Mouse (Mus musculus): ENCODE measurements around the gene Slc35e3.

Slc35e3 gene

DNA sequence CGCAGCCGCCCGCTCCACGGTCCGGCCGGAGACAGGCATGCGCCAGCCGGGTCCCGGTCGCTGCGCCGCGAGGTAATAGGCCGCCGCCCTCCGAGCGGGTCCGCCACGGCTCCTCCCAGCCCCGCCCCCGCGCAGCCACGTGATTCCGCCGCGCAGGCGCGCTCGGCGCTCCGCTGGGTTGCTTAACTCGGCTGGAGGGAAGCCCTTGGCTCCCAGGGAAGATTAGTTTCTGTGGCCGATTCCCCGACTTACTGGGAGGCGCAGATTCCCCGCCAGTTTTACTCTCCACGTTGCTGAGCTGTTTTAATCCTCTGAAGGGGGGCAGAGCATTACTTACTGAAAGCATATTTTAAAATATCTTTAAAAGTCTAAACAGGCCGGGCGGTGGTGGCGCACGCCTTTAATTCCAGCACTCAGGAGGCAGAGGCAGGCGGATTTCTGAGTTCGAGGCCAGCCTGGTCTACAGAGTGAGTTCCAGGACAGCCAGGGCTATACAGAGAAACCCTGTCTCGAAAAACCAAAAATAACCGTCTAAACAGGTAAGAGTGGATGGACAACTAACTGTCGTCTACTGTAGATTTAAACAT lies at the start of gene Slc35e3:
Gene Slc35e3, minus strand, starts transcription at position 69 of the 587 bp plus-strand sequence.
- peak; percentile 95 for DNase-seq (ENCODE audit: low spot score)

DNA sequence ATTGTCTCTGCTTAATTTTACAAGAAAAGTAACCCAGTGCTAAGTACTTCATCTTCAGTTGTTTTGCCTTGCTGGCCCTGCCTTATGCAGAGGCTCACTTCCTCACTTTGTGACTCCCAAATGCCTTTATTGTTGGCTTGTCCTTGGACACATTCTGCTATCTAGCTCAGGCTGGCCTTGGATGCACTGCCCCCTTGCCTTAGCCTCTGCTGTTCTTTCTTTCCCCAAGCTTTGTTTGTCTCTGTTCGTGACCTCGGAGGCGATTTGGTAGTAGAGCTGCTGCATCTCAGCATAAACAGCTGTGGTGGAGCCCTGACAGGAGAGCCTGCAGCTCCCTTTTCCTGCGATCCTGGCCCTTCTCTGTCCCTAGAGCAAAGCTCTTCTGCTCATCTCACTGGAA lies 49.0 kb upstream of the Slc35e3 start:
- no peak for DNase-seq (ENCODE audit: low spot score)

DNA sequence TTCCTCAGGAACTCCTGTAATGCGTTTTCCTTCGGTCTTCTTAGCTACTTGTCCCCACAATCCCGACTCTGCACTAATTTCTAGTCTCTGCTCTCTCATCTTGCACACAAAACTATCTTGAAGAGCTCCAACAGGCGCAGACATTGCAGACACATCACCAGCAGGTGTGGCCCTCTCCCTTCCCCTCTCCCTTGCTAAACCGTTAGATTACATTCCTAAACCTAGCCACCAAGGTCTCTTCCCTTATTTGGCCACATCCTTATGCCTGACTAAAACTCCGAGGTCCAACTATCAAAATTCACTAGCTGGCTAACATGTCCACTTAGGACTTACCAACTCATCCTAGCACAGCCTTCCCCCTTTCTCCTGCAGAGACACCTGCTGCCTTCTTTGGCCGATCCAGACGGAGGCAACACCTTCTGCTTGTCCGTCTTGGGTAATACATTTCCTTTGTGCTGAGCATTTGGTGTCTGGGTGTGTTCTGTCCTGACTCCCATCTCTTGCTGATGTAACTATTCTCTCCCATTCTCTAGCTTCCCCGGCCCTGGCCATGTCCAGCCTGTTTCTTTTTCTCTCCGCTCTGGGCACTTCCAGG lies 47.4 kb upstream of the Slc35e3 start:
- DNase-seq (ENCODE audit: low spot score): no peak

DNA sequence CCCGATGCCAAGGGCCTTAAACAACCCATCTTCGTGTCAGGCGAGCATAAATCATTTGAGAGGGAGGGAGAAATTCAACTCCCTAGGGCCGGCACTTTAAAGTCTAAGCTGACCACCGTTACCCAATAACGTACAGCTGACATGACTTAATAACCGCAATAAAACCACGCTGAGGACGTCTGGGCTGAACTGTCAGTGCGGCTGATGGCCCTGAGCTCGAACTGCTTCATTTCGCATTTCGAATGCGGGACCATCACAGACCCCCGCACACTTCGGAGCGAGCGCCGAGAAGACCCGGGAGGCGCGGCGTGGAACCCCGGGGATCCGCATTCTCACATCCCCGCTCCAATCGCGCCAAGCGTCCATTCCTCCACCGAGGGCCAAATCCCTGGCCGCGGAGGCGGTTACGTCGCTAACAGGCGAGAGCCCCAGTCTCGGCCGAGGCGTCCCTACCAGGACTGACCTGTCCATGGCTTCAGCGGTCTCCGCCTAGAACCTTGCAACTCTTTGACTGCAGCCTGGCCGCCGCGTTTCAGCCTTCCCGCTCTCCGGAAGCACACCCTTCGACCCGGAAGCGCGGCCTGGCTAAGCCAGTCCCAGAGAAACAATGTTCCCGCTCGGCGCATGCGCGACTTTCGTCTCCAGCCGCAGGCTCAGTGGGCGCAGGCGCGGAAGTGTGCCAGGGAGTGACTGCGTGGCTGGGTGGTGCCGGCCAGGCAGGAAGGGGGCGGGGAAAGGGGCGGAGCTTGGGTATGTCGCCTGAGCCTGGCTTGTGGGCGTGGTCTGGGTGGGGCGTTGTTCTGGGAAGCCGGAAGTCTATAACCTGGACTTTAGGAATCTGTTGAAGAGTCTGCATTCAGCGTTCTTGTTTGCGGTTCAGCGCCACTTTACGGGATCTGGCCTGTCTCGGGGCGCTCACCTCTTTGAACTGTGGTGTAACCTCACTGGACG lies 46.3 kb upstream of the Slc35e3 start, which contains the start of gene Nup107:
Gene Nup107, minus strand, starts transcription at position 565 of the 951 bp plus-strand sequence.
- peak; percentile 100 for DNase-seq (ENCODE audit: low spot score)

DNA sequence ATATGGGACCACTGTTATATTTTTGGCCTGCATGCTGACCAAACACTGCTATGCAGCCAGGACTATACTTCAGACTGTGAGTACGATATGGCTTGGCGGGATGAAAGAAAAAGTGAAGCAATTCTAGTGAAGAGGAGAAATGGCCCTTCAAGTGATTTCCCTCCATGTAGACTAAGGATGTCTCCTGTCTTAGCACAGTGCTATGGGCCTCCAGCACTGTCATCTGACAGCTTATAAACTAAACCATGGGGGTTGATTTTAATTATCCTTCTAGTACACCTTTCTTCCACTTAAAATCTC lies 45.0 kb upstream of the Slc35e3 start:
- no peak for DNase-seq (ENCODE audit: low spot score)

DNA sequence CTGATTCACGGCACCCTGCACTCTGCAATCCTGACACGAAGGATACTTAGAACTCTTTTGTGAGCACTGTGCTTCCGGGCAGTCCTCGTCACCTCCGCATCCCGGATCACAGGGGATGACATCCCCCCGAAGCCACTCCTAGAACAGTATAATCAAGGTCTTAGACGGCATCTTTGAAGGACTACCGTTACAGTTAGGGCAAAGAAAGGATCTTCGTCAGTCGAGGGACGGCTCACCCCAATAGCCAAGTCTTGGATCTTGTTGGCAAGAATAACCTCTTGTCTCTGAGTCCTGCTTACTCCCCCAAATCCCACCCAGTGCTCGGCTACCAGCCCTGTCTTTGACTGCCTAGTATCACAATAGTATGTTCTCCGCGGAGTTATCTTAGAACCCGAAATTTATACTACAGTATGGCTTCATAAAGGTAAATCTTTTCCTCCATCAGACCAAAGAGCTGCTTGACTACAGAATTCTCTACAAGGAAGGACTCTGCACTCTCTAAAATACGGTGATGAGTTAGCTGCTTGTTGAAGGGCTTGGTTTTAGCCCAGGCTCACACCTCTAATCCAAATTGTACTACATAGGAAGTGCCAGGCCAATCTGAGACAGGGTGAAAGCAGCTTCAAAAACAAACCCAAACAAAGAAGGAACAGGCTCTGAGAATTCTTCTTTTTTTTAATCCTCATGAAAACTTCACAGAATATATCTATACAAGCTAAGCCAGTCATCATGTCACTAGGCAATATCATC lies 44.4 kb upstream of the Slc35e3 start:
- no peak for DNase-seq (ENCODE audit: low spot score)

DNA sequence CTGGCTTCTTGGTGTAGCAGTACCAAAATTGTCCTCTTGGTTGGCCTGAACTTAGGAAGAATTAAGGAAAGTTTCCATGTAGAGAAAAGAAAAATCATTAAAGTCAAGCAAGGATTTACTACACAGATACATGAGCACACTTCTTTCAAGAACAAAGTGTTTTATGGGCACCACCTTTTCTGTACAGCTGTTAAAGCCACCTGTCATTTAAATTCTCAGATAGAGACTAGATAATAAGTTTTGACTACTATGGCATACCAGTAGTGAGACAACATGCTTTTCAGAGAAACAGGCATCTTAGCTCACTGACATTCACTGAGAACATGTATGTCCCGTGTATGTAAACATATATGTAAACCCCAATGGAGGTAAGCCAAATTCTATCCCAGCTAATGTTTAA lies 43.8 kb upstream of the Slc35e3 start:
- no peak for DNase-seq (ENCODE audit: low spot score)

DNA sequence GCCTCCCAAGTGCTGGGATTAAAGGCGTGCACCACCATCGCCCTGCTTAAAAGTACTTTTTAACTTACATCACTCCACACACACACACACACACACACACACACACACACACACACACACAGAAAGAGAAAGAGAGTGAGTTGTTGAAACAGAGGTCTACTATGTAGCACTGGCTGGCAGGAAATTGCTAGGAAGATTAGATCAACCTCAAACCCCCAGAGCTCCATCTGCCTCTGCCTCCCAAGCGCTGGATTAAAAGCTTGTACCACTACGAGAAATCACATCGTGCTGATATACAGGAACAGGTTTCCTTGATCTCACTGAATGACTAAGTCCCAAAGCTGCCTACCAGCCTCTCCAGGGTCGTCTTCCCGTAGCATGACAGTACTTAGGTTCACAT lies 38.5 kb upstream of the Slc35e3 start:
- no peak for DNase-seq (ENCODE audit: low spot score)

DNA sequence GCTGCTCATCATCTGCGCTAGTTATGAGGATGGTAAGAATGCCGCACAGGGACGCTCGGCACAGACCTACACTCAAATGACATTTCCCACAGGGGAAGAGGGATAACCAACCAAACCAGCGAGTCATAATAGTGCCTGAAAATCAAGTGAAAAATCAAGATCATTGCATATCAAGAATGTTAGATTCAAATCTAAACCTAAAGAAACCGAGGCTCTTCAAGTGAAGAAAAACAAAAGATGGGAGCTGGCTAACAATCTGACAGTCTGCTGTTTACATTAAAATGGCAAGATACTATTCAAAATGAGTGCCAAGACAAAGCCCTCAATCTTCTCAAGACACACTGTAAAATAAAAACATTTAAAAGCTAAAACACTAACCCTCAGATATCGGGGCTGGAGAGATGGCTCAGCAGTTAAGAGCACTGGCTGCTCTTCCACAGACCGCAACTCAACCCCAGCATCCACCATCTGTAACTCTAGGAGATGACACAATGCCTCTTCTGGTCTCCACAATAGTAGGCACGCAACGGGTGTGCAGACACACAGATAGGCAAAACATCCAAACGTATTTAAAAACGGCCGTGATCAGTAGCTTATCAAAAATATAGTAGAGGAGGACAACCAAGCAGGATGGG lies 37.7 kb upstream of the Slc35e3 start:
- no peak for DNase-seq (ENCODE audit: low spot score)

DNA sequence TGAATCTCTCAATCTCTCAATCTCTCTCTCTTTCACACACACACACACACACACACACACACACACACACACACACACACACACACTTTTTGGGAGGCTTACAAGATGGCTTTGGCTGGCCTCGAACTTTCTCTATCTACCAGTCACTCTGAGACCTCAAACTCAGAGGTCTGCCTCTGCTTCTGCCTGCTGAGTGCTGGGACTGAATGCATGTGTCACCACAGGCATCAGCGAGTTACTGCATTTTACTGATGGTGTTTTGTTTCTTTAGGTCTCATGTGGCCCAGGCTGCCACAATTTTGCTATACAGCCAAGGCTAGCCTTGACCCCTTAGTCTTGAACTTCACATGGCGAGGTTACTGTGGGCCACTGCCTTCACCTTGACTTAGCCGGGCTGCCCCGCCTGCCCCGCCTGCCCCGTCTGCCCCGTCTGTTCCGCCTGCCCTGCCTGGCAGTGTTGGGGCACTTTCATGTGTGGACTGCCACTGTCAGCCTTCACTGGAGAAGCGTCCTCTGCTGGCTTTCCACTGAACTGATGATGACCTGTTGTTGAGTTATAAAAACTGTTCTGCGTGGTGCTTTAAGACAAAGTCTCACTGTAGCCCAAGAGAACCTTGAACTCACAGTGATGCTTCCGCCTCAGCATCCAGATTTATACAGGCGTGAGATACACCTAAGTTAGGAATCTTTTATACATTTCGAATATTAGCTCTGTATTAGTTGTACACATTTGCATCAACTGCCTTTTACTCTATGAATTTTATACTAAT lies 36.5 kb upstream of the Slc35e3 start:
- DNase-seq (ENCODE audit: low spot score): no peak

DNA sequence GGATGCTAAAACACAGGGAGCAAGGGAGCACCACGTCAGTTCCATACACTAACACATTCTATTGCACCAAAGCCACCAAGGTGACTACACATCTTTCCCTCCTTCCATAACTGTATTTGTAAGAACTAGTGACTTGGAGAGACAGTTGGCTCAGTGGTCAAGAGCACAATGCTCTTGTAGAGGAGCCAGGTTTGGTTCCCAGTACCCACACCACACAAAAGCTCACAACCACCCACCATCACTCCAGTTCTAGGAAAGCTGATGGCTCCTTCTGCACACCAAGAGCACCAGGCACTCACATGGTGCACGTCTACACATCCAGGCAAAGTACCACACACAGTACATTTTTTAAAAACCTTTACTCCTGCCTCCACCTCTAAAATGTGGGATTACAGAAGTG lies 35.9 kb upstream of the Slc35e3 start:
- no peak for DNase-seq (ENCODE audit: low spot score)

DNA sequence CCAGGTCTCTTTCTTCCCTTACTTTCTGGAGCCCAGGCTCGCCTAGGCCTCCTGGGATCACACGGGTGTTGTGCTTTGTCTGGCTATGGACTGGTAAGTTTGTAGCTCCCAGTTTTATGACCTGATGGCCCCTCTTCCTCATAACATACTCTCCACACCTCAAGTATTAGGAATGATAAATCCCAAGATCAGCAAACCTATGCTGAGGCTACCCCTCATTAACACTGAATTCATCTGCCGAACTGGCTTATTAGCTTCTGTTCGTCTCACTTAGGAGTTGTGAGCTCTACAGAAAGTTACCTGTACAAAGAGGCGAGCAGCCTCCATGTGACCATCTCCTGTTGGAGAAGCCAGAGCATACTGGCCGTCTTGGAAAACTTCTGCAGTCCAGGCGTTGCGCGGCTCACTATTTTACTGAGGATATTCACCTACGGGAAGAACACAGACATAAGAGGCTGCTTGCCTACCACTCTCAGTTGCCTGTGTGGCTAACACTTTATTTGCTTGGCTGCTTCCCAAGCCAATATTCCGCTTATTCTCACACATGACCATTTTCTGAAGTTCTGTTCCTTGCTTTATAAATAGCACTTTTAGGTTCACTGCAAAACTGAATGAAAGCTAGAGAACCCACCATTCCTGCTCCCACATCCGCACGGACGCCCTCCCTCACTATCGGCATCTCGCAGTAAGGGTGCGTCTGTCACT lies 35.0 kb upstream of the Slc35e3 start:
- no peak for DNase-seq (ENCODE audit: low spot score)

DNA sequence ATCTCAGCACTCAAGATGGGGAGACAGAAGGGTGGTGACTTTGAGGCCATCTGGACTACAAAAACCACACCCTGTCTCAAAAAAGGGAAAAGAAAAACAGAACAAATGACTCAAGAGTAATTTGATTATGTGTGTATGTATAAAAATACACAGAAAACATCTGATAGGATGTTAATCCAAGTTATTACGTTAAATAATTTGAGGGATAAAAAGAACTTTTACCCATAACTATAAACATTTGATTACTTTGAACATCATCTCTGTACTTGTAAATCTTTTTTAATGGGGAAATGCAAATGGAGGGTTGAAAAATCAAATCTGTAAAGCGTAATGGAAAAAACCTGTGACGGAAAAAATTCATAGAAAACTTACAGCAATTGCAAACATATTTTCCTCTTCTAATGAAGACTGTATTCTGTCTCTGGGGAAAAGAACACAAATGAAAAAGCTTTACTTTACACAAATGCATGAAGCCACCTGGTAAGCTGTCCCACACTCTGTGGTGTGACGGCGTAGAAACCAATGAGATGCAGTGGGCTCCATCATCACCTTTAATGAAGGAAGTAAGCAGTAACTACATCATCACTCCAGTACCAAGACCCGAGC lies 34.2 kb upstream of the Slc35e3 start:
- DNase-seq (ENCODE audit: low spot score): no peak

DNA sequence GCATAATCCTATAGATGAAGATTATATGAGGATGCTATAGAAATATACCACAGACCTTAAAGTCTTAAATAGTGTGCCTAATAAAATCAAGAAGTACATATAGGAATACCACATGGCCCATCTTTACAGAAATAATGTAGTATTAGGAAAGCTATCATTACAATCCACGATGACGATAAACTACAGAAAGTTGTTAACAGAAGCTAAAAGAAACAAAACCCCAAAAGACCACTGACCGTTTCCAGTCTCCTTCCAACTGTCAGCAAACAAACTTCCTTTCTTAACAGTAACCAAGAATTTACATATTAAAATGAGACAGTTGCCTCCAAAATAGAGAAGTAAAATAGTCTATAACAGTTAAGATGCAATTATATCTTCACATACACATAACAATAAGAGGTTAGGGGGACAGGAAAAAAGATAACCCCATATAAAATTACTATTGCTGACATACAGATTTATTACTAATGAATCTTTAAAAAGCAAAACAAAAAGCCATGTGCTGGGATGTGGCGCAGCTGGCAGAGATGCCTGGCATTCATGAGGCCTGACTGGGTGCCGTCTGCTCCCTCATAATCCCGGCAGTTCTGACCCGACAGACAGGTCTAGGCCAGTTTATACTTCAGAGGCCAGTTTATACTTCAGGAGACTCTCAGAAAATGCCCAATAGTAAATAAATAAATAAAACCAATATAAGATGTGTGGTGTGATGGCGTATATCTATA lies 33.6 kb upstream of the Slc35e3 start:
- no peak for DNase-seq (ENCODE audit: low spot score)

DNA sequence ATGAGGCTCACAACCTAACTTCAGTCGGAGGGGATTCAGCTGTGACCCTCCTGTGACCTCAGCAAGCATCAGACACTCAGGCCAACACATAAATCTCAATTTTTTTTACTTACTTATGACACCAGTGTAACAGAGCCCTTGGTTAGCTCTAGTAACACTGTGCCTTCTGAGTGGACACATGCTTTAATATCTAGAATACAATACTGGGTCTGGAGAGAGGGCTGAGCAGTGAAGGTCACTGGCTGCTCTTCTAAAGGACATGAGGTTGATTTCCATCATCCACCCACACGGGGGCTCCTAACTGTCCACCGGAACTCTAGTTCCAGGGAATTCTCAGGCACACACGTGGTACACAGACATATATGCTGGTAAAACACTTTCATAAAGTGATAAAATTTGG lies 32.8 kb upstream of the Slc35e3 start:
- DNase-seq (ENCODE audit: low spot score): no peak

DNA sequence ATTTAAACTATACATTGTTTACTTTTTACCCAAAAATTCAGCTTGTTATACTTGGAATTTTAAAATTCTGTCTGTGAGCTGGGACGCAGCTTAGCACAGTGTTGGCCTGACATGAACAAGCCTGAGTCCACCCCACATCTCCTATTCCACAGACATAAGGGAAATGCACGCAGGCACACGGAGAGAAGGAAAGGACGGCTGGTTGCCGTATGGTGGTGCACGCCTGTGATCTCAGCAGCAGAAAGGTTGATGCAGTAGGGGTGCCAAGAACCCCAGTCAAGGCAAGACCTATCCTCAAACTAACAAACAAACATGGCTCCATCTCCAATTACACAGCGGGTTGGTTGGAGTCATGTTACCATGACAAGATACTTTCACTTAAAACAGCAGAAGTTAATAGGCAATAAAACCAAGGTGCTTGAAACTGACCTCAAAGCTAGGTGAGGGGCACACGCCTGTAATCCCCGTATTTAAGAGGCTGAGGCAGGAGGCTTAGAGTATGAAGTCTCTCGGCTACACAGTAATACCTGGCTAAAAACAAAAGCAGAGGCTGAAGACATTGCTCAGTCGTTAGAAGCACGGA lies 32.3 kb upstream of the Slc35e3 start:
- DNase-seq (ENCODE audit: low spot score): no peak

DNA sequence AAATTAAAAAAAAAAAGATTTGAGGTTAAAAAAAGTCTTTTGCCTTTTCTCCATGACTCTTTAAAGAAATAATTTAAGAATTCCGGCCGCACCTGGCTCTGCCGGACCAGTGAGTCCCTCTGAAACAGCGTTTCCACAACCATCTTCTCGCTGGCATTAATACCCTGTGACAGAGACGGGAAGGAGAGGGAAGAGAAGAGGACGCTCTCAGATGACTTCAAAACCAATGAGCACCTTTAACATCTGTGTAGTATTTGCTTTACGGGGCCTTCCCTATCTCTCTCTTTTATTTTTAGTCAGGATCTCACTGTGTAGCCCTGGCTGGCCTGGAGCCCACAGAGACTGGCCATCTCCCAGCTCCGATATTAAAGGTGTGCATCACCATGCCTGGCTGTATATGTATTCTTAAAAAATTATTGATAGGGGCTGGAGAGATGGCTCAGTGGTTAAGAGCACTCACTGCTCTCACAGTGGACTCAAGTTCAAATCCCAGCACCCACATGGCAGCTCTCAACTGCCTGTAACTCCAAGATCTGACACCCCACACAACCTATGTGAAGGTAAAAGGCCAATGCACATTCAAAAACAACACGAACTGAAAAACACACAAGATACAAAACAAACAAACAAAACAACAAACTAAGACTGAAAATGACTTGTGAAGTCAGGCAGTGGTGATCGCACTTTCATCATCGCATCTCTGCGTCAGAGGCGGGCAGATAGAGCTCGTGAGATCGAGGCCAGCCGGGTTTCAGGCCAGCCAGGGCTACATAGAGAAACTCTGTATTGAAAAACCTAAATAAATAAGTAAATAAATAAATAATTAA lies 31.5 kb upstream of the Slc35e3 start:
- no peak for DNase-seq (ENCODE audit: low spot score)

DNA sequence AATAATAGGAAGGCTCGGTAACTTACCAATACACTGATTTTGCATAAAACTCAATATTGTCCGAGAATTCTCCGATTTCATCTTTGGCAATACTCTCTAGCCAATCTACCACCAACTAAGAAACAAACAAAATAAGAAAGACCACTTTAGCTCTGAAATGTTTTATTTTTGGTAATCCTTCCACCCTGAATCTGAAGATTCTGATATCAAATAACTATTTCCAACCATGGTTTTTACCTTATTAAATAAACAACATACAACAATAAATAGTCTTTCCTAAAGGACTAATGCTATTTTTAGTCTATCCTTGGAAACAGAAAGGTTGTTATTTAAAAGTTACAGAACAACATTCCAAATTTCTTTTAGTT lies 30.9 kb upstream of the Slc35e3 start:
- DNase-seq (ENCODE audit: low spot score): no peak
